Mouse (Mus musculus): ENCODE data around the gene Ccdc180. TPM values are rescaled to one million over a fixed set of nuclear protein-coding genes. Genes with fewer than 3 reads are reported as not detected.

Ccdc180 gene
- total RNA-seq (2023), result not detected

DNA sequence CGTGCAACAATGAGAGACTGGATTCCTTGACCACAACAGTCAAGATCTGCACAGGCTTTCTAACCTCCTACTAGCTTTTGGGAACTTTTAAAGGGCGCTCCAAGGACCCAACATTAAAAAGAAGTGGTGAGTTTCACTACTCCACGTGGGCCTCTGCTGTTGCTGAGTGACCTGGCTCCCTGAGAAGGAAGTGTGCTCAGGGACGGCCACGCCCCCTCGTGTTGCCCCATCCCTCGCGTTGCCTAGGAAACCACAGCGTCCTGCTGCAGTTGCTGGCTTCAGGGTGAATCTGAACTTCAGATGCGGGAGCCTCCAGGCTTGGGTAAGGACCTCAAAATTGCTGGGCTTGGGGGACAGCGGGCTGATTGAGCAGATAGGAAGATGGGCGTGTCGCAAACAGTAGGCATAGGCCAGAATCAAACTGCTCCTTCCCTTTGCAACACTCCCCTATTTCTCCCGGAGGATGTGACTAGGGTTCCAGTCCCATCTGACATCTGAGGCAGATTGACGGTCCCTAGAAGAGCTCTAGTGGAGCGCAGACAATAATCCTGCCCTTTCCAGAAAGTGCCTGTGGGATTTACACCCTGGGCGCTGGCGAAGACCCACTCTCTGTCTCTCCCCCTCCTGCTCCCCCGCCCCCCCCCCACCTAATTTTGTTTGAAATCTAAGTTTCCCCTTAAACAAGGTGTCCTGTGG, at the start of gene Ccdc180:
Ccdc180 (plus strand) TSS at position 238 of the 696 bp plus-strand sequence.

DNA sequence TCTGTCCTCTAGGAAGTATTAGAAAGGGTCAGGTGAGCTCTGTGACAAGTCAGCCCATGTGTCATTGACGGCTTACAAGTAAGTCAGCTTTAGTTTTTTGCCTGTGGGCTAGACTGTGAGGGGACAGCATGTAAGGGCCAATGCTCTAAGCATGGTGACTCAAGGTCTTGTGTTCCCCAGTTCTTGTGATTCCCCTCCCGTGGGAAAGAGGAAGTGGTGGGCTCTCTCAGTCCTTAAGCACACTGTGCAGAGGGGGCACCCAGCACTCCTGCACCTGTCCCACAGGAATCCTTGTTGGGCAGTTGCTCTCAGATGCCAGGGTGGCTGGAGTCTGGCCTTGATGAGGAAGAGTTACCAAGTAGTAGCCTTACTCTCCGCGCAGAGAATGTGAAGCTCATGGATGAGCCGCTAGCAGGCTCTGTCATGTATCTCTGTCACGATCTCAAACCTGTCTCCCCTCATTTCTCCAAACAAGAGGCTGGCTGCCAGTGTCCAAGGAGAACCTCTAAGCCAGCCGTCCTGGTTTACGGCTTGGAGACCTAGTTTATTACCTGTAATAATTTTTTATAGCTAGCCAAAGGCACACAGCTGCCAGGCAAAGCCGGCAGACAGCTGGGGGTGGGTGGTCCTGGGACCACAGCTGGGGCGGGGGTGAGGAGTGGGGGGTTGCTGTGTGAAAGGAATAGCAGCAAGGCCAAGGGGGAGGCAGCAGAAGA, 41.8 kb upstream of the Ccdc180 start, which contains the start of gene Stra6l:
Stra6l (plus strand) TSS at position 556 of the 716 bp plus-strand sequence.

DNA sequence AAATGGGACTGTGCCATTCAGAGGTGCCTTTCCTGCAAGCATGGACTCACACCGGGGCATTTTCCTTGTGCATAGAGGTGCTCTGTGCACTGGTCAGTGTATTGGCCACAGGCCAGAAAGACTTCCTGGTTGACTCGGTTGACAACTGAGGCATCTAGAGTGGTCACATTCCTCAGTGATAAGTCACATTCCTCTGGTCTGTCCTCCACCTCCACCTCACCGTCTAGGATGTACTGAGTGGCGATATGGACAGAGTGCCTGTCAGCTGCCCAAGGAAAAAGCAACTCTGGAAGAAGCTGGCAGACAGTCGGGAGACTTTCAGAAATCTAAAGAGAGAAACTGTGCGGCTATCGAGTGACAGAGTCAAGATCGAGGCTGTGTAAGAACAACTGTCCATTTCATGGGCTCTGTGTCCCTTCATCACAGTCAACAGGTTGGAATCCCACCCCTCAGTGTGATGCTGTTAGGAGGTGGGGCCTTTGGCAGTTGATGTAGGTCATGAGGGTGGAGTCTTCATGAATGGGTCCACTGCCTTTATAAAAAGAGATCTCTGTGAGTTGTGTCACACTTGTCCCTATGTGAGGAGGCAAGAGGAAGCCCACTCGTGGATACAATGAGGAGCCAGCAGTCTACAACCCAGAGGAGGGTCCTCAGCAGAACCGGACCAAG, 74.8 kb downstream of the Ccdc180 start, which contains the start of gene Tdrd7:
Tdrd7 (plus strand) TSS at position 564 of the 669 bp plus-strand sequence.

Other genes with a start within 250 kb of the Ccdc180 start
- 4.0 TPM for gene Aldh1b1, start 91.3 kb upstream of the Ccdc180 start, total RNA-seq (2023)
- gene Igfbpl1, start 63.4 kb upstream of the Ccdc180 start, total RNA-seq (2023), result not detected
- gene Stra6l, start 41.6 kb upstream of the Ccdc180 start, total RNA-seq (2023), result 0.26 TPM
- 4.4 TPM for gene Tdrd7, start 75.0 kb downstream of the Ccdc180 start, total RNA-seq (2023)
- 0.47 TPM for gene Tmod1, start 148.6 kb downstream of the Ccdc180 start, total RNA-seq (2023)
- gene Ncbp1, start 248.3 kb downstream of the Ccdc180 start, total RNA-seq (2023), result 91.6 TPM
- 52.4 TPM for gene Tstd2, start 248.4 kb downstream of the Ccdc180 start, total RNA-seq (2023)

Data from CD4-positive naive resting alpha-beta T cell, adult 76 days (primary cell).